Mouse (Mus musculus) megakaryocyte, embryonic 14.5 days (primary cell): ENCODE results near the gene Sobp.

Experiments used
- FLI1 ChIP-seq: IDR thresholded peaks from 2 replicates; pipeline ENCODE4 v1.6.1; 2012; ENCODE audit warnings: low read length, inconsistent platforms, mixed read lengths
- GATA1 ChIP-seq: IDR thresholded peaks from 3 replicates; pipeline ENCODE4 v1.6.1; 2012; ENCODE audit warnings: mixed read lengths, low read length, inconsistent platforms, borderline replicate concordance

GRCm38 (mm10) chr10:42955205-42955604, 219.1 kb downstream of the Sobp start:
- no peak for TF ChIP-seq GATA1
- no peak for TF ChIP-seq FLI1
